ENCODE assay signal across 10 mouse cellular contexts in genomic region chr11:97142159-97142608, GRCm38 (mm10). TPM values are rescaled to one million over a fixed set of nuclear protein-coding genes. Genes with fewer than 3 reads are reported as not detected.
DNase-seq lines count a peak whose midpoint lies in the region; ATAC-seq lines count a peak whose summit lies in the region.
"Had no signal": no experiment of that assay in that cellular context is flagged by ENCODE, and none has a peak within 500 bp of the region (broad histone marks: within the 10 kb centered on the region; RNA-seq: fewer than 3 reads in every experiment).

No protein-coding gene starts in this region.

- H3K27ac ChIP-seq in lung, embryonic 15.5 days: peak overlapping the region; percentile 22; the same call in 1 of the 2 replicates
- H3K27ac ChIP-seq: hindbrain, embryonic 14.5 days; limb, embryonic 12.5 days had no signal

- no peak overlapping the region for H3K9ac ChIP-seq in lung, embryonic 15.5 days
- H3K9ac ChIP-seq: hindbrain, embryonic 14.5 days; limb, embryonic 12.5 days had no signal

- DNase-seq in heart, adult 11 months: peak; percentile 95
- no peak for DNase-seq in heart, postnatal 14 days
- peak; percentile 69 to 79 for DNase-seq in spleen, adult 18-20 months
- no peak for DNase-seq in cerebellum, adult 9-10 months
- no peak for DNase-seq in layer of hippocampus, adult 18-20 months (ENCODE audit: low spot score in 2 of 2)
- no peak for DNase-seq in right cerebral cortex, postnatal 36 days (ENCODE audit: low spot score in 2 of 2)

- intact Hi-C loops in heart, postnatal 14 days (cut with DNase I): no loop called here

- 56% methylated on average over 8 of the region's 8 CpGs for WGBS in lung, embryonic 15.5 days

- H3K36me3 ChIP-seq in lung, embryonic 15.5 days: peaks cover 19% of the 10 kb centered on the region

- ATAC-seq in activated CD4-positive, CD25-positive, alpha-beta regulatory T cell, adult 4 months: peak; percentile 33
- ATAC-seq in lung, embryonic 15.5 days (ENCODE audit: borderline replicate concordance, extremely low read depth, low FRiP score, low TSS enrichment): no peak

- H3K4me1 ChIP-seq in lung, embryonic 15.5 days: peaks cover 28% of the 10 kb centered on the region

- no peaks in the 10 kb centered on the region for H3K9me3 ChIP-seq in lung, embryonic 15.5 days
- H3K9me3 ChIP-seq: limb, embryonic 12.5 days had no signal

- H3K27me3 ChIP-seq in lung, embryonic 15.5 days: peaks cover 14% of the 10 kb centered on the region

- H3K4me3 ChIP-seq in lung, embryonic 15.5 days: no peak overlapping the region
- H3K4me3 ChIP-seq: limb, embryonic 12.5 days had no signal

- H3K4me2 ChIP-seq in lung, embryonic 15.5 days: no peak overlapping the region
- H3K4me2 ChIP-seq: hindbrain, embryonic 14.5 days; limb, embryonic 12.5 days had no signal

RNA-seq across cellular contexts. Expression of gene Tbkbp1, which starts 9.1 kb away (rescaled TPM):
- total RNA-seq in heart, postnatal 14 days (2021): 10 to 100 TPM; 13.4 to 15.8 TPM
- under 1 TPM in 1 of 2 experiments, not detected in 1; 0.37 TPM for polyA plus RNA-seq in activated CD4-positive, CD25-positive, alpha-beta regulatory T cell, adult 4 months (2017; shearing (Covaris generic))
- polyA plus RNA-seq in lung, embryonic 15.5 days (2015; fragmentation: Nextera tagmentation; extraction: Ambion mirVana): 7.9 and 8.6 TPM in 2 replicates
- 100 to 1,000 TPM in 1 of 2 experiments, 10 to 100 TPM in 1; 98.1 to 100 TPM for total RNA-seq in layer of hippocampus, adult 18-20 months (2021)

RNA-seq across cellular contexts. Expression of gene Tbx21, which starts 27.1 kb away (rescaled TPM):
- under 1 TPM in 1 of 2 experiments, not detected in 1; 0.12 TPM for total RNA-seq in heart, postnatal 14 days (2021)
- 1 to 10 TPM; 4.5 to 5.6 TPM for polyA plus RNA-seq in activated CD4-positive, CD25-positive, alpha-beta regulatory T cell, adult 4 months (2017; shearing (Covaris generic))
- polyA plus RNA-seq in lung, embryonic 15.5 days (2015; fragmentation: Nextera tagmentation; extraction: Ambion mirVana): 0.07 TPM in 1 of 2 replicates, not detected in the other
- under 1 TPM in 1 of 2 experiments, not detected in 1; 0.12 TPM for total RNA-seq in layer of hippocampus, adult 18-20 months (2021)
- polyA plus RNA-seq: hindbrain, embryonic 14.5 days; limb, embryonic 12.5 days had no signal

RNA-seq across cellular contexts. Expression of gene Kpnb1, which starts 45.5 kb away (rescaled TPM):
- total RNA-seq in heart, postnatal 14 days (2021): 10 to 100 TPM; 86.3 to 94.8 TPM
- polyA plus RNA-seq in activated CD4-positive, CD25-positive, alpha-beta regulatory T cell, adult 4 months (2017; shearing (Covaris generic)): 10 to 100 TPM; 28.8 to 40.6 TPM
- polyA plus RNA-seq in lung, embryonic 15.5 days (2015; fragmentation: Nextera tagmentation; extraction: Ambion mirVana): 50.5 and 52.5 TPM in 2 replicates
- total RNA-seq in layer of hippocampus, adult 18-20 months (2021): 100 to 1,000 TPM; 125 to 130 TPM

Comparison
In these comparisons a context has a peak if more than half of its experiments do, and no peak if none do; other contexts are left out.
1. DNase-seq: peak in heart, adult 11 months (single experiment) and spleen, adult 18-20 months (2 of 2); none in heart, postnatal 14 days (0 of 2), cerebellum, adult 9-10 months (single experiment), layer of hippocampus, adult 18-20 months (0 of 2) and right cerebral cortex, postnatal 36 days (0 of 2).
2. RNA of gene Tbkbp1, which starts 9.1 kb away (total RNA-seq): 98.1 to 100 TPM in layer of hippocampus, adult 18-20 months; 13.4 to 15.8 TPM in heart, postnatal 14 days; every median in the first group is over 4 times any median in the second.